ENCODE assay signal across 9 mouse cellular contexts in the genomic region with DNA sequence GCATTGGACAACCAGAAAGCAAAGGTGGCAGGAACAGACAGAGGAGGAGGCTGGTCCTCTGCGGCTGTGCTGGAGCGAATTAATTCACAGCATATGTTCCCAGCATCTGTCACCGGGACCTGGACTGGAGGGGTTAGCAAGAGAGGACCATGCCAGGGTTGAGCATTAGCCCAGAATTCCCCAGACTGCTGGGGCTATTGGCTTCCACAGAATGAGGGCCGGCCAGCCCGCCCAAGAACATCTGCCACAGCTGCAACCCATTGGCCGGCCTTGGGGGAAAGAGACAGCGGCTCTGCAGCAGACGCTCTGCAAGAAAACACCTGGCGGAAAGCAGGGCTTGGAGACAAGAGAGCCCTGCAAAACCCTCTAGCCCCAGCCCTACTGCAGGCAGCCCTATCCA.
A peak's percentile ranks its signal among the peaks of the same experiment; 100 is the strongest.
DNase-seq lines count a peak whose midpoint lies in the region; ATAC-seq and TF ChIP-seq lines count a peak whose summit lies in the region.
"Had no signal": no experiment of that assay in that cellular context is flagged by ENCODE, and none has a peak within 500 bp of the region (broad histone marks: within the 10 kb centered on the region; RNA-seq: fewer than 3 reads in every experiment).

No protein-coding gene starts in this region.

- no peaks in the 10 kb centered on the region for H3K27me3 ChIP-seq in kidney, embryonic 14.5 days (ENCODE audit: control insufficient read depth, insufficient read depth, low read length)
- no peaks in the 10 kb centered on the region for H3K27me3 ChIP-seq in heart, adult 2 months (ENCODE audit: control insufficient read depth, insufficient read depth, low read length)

- H3K4me2 ChIP-seq in kidney, embryonic 14.5 days (replicated peaks; ENCODE audit: low read depth, low read length): no peak overlapping the region

- WGBS in kidney, embryonic 14.5 days: 38% methylated on average over 9 of the region's 9 CpGs
- 63% methylated on average over 9 of the region's 9 CpGs for WGBS in heart, adult 2 months

- peaks cover 8% of the 10 kb centered on the region; the same call in 1 of the 2 replicates for H3K4me1 ChIP-seq in kidney, embryonic 14.5 days (ENCODE audit: control insufficient read depth, insufficient read depth, low read length)
- 0 out of 2 replicates have a peak, but pooled peaks cover 1% of the 10 kb centered on the region for H3K4me1 ChIP-seq in heart, adult 2 months (ENCODE audit: control insufficient read depth, insufficient read depth, low read length)

- no peak overlapping the region for H3K27ac ChIP-seq in kidney, embryonic 14.5 days (ENCODE audit: low read depth, low read length)
- no peak overlapping the region for H3K27ac ChIP-seq in heart, adult 2 months
- H3K27ac ChIP-seq: kidney, postnatal 0 days had no signal

- H3K79me2 ChIP-seq in heart, adult 2 months (replicated peaks; ENCODE audit: control insufficient read depth, insufficient read depth, low read length): no peaks in the 10 kb centered on the region

- TF ChIP-seq POLR2A in heart, adult 2 months (IDR thresholded peaks at IDR 0.05; ENCODE audit: insufficient read depth, low read depth, low read length): no peak

- no peak for TF ChIP-seq CTCF in heart, adult 2 months (IDR thresholded peaks at IDR 0.05)

- intact Hi-C loops in heart, adult 2 months (cut with DNase I): no loop called here

- H3K9me3 ChIP-seq in kidney, embryonic 14.5 days (ENCODE audit: control insufficient read depth, low read length): no peaks in the 10 kb centered on the region

- no peak for DNase-seq in kidney, postnatal 36 days
- peak; percentile 61 for DNase-seq in embryo, embryonic 10.5 days (ENCODE audit: low spot score)
- DNase-seq in heart, adult 2 months: peak; percentile 51 to 61
- DNase-seq in lung, postnatal 4 days: peak; percentile 12 to 49
- no peak for DNase-seq in thymus, postnatal 14 days
- DNase-seq in left cerebral cortex, adult 8-10 months (ENCODE audit: low spot score in 2 of 2): no peak
- DNase-seq in adrenal gland, postnatal 14 days: no peak

- H3K36me3 ChIP-seq in kidney, embryonic 14.5 days (ENCODE audit: control insufficient read depth, insufficient read depth, low read length): no peaks in the 10 kb centered on the region
- H3K36me3 ChIP-seq in heart, adult 2 months (ENCODE audit: control insufficient read depth, insufficient read depth, low read length): no peaks in the 10 kb centered on the region

- H3K4me3 ChIP-seq in kidney, embryonic 14.5 days (ENCODE audit: low read length): no peak overlapping the region
- H3K4me3 ChIP-seq in heart, adult 2 months: no peak overlapping the region

- TF ChIP-seq EP300 in heart, adult 2 months (IDR thresholded peaks at IDR 0.05; ENCODE audit: insufficient read depth, low read depth, low read length): no peak

- ATAC-seq in kidney, embryonic 14.5 days (ENCODE audit: low FRiP score, low TSS enrichment): 0 out of 2 replicates have a peak, but pooled peaks have one; percentile 34

- H3K9ac ChIP-seq in kidney, embryonic 14.5 days (ENCODE audit: low read depth, low read length): no peak overlapping the region
- no peak overlapping the region for H3K9ac ChIP-seq in heart, adult 2 months (ENCODE audit: low read depth, low read length)

Comparison
In these comparisons a context has a peak if more than half of its experiments do, and no peak if none do; other contexts are left out.
1. DNase-seq: peak in embryo, embryonic 10.5 days (single experiment), heart, adult 2 months (2 of 2) and lung, postnatal 4 days (2 of 2); none in kidney, postnatal 36 days (0 of 2), thymus, postnatal 14 days (single experiment), left cerebral cortex, adult 8-10 months (0 of 2) and adrenal gland, postnatal 14 days (single experiment).